Mouse (Mus musculus) heart, embryonic 16.5 days (tissue): Measurements from ENCODE around the gene Gm44511. TPM values are rescaled to one million over a fixed set of nuclear protein-coding genes. Genes with fewer than 3 reads are reported as not detected.
A peak's percentile ranks its signal among the peaks of the same experiment; 100 is the strongest.
"Not testable (repeated sequence)": the region's sequence is repeated elsewhere in the genome, so short reads cannot be mapped to it uniquely, and the experiment has no call there.

Experiments used
- ATAC-seq: fragments of 200-750 bp; cut with Nextera tagmentation; replicated peaks from 2 replicates; pipeline ENCODE4 v1.8.0; 2017; ENCODE audit warnings: moderate number of reproducible peaks; ENCODE audit not compliant: insufficient read depth, low FRiP score; ENCODE audit errors: extremely low read depth
- H3K27ac ChIP-seq: fragments of 300-500 bp; sonication (generic); 2 replicates; pipeline ENCODE4 v1.5.1; 2014; ENCODE audit warnings: mild to moderate bottlenecking, low read length, control low read depth, moderate library complexity
- H3K27me3 ChIP-seq: fragments of 300-500 bp; sonication (generic); 2 replicates; pipeline ENCODE4 v1.6.1; 2014; ENCODE audit warnings: low read length, mixed read lengths; ENCODE audit not compliant: control insufficient read depth, insufficient read depth
- H3K36me3 ChIP-seq: fragments of 300-500 bp; sonication (generic); 2 replicates; pipeline ENCODE4 v1.6.1; 2014; ENCODE audit not compliant: control insufficient read depth, insufficient read depth
- H3K4me1 ChIP-seq: fragments of 300-500 bp; sonication (generic); 2 replicates; pipeline ENCODE4 v1.6.1; 2014; ENCODE audit warnings: low read length, mixed read lengths; ENCODE audit not compliant: control insufficient read depth, insufficient read depth
- H3K4me2 ChIP-seq: fragments of 300-500 bp; sonication (generic); 2 replicates; pipeline ENCODE4 v1.6.1; 2014; ENCODE audit warnings: low read depth, mild to moderate bottlenecking, control low read depth, low read length
- H3K4me3 ChIP-seq: fragments of 300-500 bp; sonication (generic); 2 replicates; pipeline ENCODE4 v1.5.1; 2014; ENCODE audit warnings: mild to moderate bottlenecking, control low read depth, low read length
- H3K9ac ChIP-seq: fragments of 300-500 bp; sonication (generic); 2 replicates; pipeline ENCODE4 v1.6.1; 2014; ENCODE audit warnings: low read length, control low read depth
- H3K9me3 ChIP-seq: fragments of 300-500 bp; sonication (generic); replicated peaks from 2 replicates; pipeline ENCODE4 v1.6.1; 2016; ENCODE audit warnings: low read length; ENCODE audit not compliant: control insufficient read depth
- WGBS: fragments of 180-500 bp; shearing (Covaris S2); extraction: QIAGEN DNeasy Blood & Tissue Kit; methylation state at CpG from one replicate; pipeline ENCODE4 v1.1.7; 2014; 5-methylcytosine and 5-hydroxymethylcytosine counted together
- polyA plus RNA-seq: library from polyadenylated mRNA; unstranded; fragments of >200 nt; fragmentation: Nextera tagmentation; extraction: Ambion mirVana; gene quantifications from 2 replicates; pipeline ENCODE4 v1.2.1, GENCODE M21; 2015

Gene Gm44511
- polyA plus RNA-seq, 1 experiment from 2014 or later, result not detected

- no peak overlapping the region for H3K4me2 ChIP-seq
These were observed 58.1 kb downstream of the Gm44511 start for GRCm38 (mm10) chr6:128768047-128768446.

DNA sequence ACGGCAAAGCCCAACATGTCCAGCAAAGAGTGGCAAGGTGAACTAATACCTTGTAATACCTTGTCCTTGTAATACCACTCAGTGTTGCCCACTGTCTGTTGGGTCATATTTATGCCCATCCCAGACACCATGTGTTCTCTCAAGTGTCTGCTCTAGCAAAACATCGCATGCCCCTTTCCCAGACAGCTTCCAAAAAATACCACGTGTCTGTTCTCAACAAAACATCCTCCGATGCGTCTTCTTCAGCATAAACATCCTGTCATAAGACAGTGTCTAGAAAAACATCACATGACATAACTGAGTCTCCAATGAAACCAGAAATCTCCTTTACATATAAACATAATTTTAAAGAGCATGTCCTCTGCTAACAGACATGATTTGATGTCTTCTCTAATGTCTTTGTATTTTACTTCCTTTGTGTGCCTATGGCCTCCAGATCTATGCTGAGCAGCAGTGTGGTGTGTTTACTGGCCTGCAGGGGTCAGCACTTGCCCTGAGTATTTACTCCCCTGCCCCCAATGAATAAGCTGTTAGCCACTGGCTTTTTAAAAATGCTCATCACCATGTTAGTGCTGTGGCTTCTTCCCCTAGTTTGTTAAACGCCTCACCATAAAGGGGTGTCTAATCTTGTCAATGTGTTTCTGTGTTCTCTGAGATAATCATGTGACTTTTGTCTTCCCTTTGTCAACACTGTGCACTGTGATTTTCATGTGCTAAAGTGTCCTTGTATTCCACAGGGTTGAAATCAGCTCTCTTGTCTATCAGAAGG, 59.4 kb downstream of the Gm44511 start:
- not testable (repeated sequence) for H3K4me2 ChIP-seq, H3K27me3 ChIP-seq, H3K4me3 ChIP-seq, H3K9ac ChIP-seq, H3K9me3 ChIP-seq, H3K4me1 ChIP-seq, H3K36me3 ChIP-seq, ATAC-seq, H3K27ac ChIP-seq
- 59% methylated on average over 6 of the region's 6 CpGs for whole genome bisulfite sequencing

More at GRCm38 (mm10) chr6:128768047-128768446, 58.1 kb downstream of the Gm44511 start:
- no peaks in the 10 kb centered on the region for H3K4me1 ChIP-seq
- H3K9me3 ChIP-seq, result peaks cover 2% of the 10 kb centered on the region; the same call in 1 of the 2 replicates
- 65% methylated on average over 4 of the region's 4 CpGs for WGBS
- H3K27ac ChIP-seq, result no peak overlapping the region
- H3K4me3 ChIP-seq, result no peak overlapping the region
- no peaks in the 10 kb centered on the region for H3K36me3 ChIP-seq
- H3K9ac ChIP-seq, result no peak overlapping the region
- H3K27me3 ChIP-seq, result no peaks in the 10 kb centered on the region
- no peak for ATAC-seq

- Histone ChIP-seq H3K27me3 (no peaks in the 10 kb centered on the region), H3K4me1 (peaks cover 3% of the 10 kb centered on the region), H3K36me3 (no peaks in the 10 kb centered on the region), H3K4me2 (no peak overlapping the region), H3K9ac (no peak overlapping the region), H3K9me3 (no peaks in the 10 kb centered on the region), H3K27ac (no peak overlapping the region), H3K4me3 (no peak overlapping the region)
- no peak for ATAC-seq
- WGBS, result 82% methylated on average over 1 of the region's 1 CpGs
These were observed 60.9 kb downstream of the Gm44511 start for GRCm38 (mm10) chr6:128765211-128765610.

GRCm38 (mm10) chr6:128764598-128764997, 61.5 kb downstream of the Gm44511 start:
- ATAC-seq, result no peak
- peak overlapping the region; percentile 49 for H3K4me3 ChIP-seq
- no peaks in the 10 kb centered on the region for H3K36me3 ChIP-seq
- H3K9me3 ChIP-seq, result no peaks in the 10 kb centered on the region
- H3K9ac ChIP-seq, result peak overlapping the region; percentile 6; the same call in 1 of the 2 replicates
- H3K4me2 ChIP-seq, result peak overlapping the region; percentile 87
- WGBS, result 21% methylated on average over 5 of the region's 5 CpGs
- no peak overlapping the region for H3K27ac ChIP-seq
- no peaks in the 10 kb centered on the region for H3K27me3 ChIP-seq
- H3K4me1 ChIP-seq, result peaks cover 3% of the 10 kb centered on the region

- Histone ChIP-seq H3K4me2 (peak overlapping the region; percentile 87), H3K27me3 (no peaks in the 10 kb centered on the region), H3K4me3 (peak overlapping the region; percentile 76), H3K9me3 (no peaks in the 10 kb centered on the region), H3K27ac (peak overlapping the region; percentile 68), H3K4me1 (peaks cover 3% of the 10 kb centered on the region), H3K9ac (peak overlapping the region; percentile 77), H3K36me3 (no peaks in the 10 kb centered on the region)
- peak; percentile 92 for ATAC-seq
- WGBS, result 2% methylated on average over 30 of the region's 30 CpGs
These were observed 62.2 kb downstream of the Gm44511 start for GRCm38 (mm10) chr6:128763736-128764523.

GRCm38 (mm10) chr6:128762892-128763670, 63.0 kb downstream of the Gm44511 start:
- H3K9me3 ChIP-seq, H3K9ac ChIP-seq, H3K27me3 ChIP-seq, H3K36me3 ChIP-seq, H3K4me1 ChIP-seq, ATAC-seq, H3K27ac ChIP-seq: not testable (repeated sequence)
- WGBS, result 71% methylated on average over 9 of the region's 10 CpGs
- Histone ChIP-seq H3K4me3 (peak overlapping the region; percentile 76), H3K4me2 (peak overlapping the region; percentile 87)

DNA sequence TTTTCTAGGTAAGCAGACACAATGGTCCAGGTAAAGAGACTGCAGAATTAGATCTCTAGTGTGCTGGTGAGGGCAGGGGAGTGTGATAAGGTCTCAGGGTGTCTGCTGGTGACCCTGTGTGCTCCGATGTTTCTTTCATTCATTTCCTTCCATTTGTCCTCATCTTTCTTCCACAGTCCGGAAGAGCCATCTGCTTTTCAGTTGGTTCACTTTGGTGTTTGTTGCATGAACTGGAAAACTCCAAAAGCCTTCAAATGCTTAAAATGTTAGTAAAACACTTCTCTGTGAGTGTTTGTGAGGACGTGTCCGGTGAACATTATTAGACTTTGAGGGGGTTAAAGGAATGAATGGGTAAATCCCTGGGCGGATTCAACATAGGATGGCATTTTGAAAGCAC, 65.0 kb downstream of the Gm44511 start:
- Histone ChIP-seq H3K4me3 (peak overlapping the region; percentile 83), H3K4me2 (peak overlapping the region; percentile 55), H3K9ac (peak overlapping the region; percentile 53), H3K36me3 (no peaks in the 10 kb centered on the region), H3K4me1 (peaks cover 3% of the 10 kb centered on the region), H3K27me3 (no peaks in the 10 kb centered on the region), H3K27ac (no peak overlapping the region), H3K9me3 (no peaks in the 10 kb centered on the region)
- no peak for ATAC-seq
- 46% methylated on average over 5 of the region's 5 CpGs for WGBS

DNA sequence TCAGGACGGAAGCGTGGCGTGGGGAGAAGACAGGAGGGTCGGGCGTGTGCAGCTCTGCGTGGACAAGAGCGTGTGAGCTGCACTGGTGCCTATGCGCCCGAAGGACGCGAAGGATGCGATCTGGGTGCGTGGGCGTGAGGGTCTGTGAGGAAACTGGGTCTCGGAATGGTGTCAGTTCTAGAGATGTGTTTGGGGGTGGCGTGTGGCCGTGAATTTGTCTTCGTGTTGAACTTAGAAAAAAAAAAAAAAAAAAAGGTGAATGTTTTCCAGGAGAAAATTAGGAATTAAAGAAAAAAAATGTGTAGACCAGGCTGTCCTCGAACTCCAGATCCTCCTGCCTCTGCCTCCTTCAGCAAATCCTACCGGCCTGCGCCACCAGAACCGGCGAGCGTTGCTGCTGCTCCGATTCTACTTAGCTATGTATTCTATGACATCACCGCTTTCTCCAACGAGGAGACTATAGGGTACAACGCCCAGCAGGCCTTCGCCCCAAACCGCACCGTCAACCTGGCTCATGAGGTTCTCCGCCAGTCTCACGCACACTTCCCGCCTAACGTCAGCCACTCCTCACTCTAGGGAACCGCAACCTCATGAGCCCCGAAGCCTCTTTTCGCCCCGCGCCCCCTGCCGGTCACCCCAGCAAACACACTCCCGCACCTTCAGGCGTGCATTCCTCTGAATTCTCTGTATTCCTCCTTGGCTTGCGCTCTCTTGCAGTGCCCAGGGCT, 65.5 kb downstream of the Gm44511 start:
- peak; percentile 59 for ATAC-seq
- not testable (repeated sequence) for H3K9me3 ChIP-seq, H3K36me3 ChIP-seq, H3K27me3 ChIP-seq, H3K4me1 ChIP-seq
- Histone ChIP-seq H3K4me3 (peak overlapping the region; percentile 83), H3K9ac (peak overlapping the region; percentile 79), H3K27ac (peak overlapping the region; percentile 78), H3K4me2 (peak overlapping the region; percentile 55)
- under 1% methylated on average over 44 of the region's 44 CpGs for whole genome bisulfite sequencing
